Mouse (Mus musculus): ENCODE measurements at regions not wholly inside any gene's neighbourhood (a gene's known extent, or its start where the extent isn't known, plus 50 kb on each side); places are given as distances from the start of the nearest gene placed in this dataset.
"Not testable (repeated sequence)": the region's sequence is repeated elsewhere in the genome, so short reads cannot be mapped to it uniquely, and the experiment has no call there.

- DNase-seq, result no peak
Observed at GRCm38 (mm10) chr3:157371509-157371908, 162.5 kb upstream of the Zranb2 start.

GRCm38 (mm10) chr3:157373333-157373732 is 160.6 kb upstream of the Zranb2 start:
- DNase-seq, result no peak

- no peak for DNase-seq
Observed at GRCm38 (mm10) chr3:157374178-157374577, 159.8 kb upstream of the Zranb2 start.

- no peak for DNase-seq
Observed at GRCm38 (mm10) chr3:157377531-157377930, 156.4 kb upstream of the Zranb2 start.

GRCm38 (mm10) chr3:157378127-157378526 is 155.8 kb upstream of the Zranb2 start:
- DNase-seq, result no peak

- no peak for DNase-seq
Observed at GRCm38 (mm10) chr3:157391835-157392234, 142.1 kb upstream of the Zranb2 start.

- no peak for DNase-seq
Observed at GRCm38 (mm10) chr3:157393903-157394302, 140.1 kb upstream of the Zranb2 start.

GRCm38 (mm10) chr3:157399909-157400308 is 134.1 kb upstream of the Zranb2 start:
- no peak for DNase-seq

GRCm38 (mm10) chr3:157404054-157404453 is 129.9 kb upstream of the Zranb2 start:
- DNase-seq, result no peak

- not testable (repeated sequence) for DNase-seq
Observed at GRCm38 (mm10) chr3:157423447-157423846, 110.5 kb upstream of the Zranb2 start.

GRCm38 (mm10) chr3:157426720-157427119 is 107.2 kb upstream of the Zranb2 start:
- no peak for DNase-seq

GRCm38 (mm10) chr3:157449794-157450193 is 84.2 kb upstream of the Zranb2 start:
- peak; percentile 2 to 55 for DNase-seq

- no peak for DNase-seq
Observed at GRCm38 (mm10) chr3:157471600-157471999, 62.4 kb upstream of the Zranb2 start.

GRCm38 (mm10) chr3:157472674-157473073 is 61.3 kb upstream of the Zranb2 start:
- DNase-seq, result no peak

- DNase-seq, result no peak
Observed at GRCm38 (mm10) chr3:157477731-157478130, 56.2 kb upstream of the Zranb2 start.
